Mouse (Mus musculus) thymus, adult 2 months (tissue): Measurements from ENCODE around the gene Ankrd44.

Experiments
- CTCF ChIP-seq: fragments of 200-500 bp; IDR thresholded peaks from 2 replicates; pipeline ENCODE4 v1.5.1; 2012; ENCODE audit warnings: mild to moderate bottlenecking, control low read depth, low read length, moderate library complexity, borderline replicate concordance; ENCODE audit not compliant: control insufficient read depth, poor library complexity, insufficient read depth; ENCODE audit errors: extremely low read depth
- POLR2A ChIP-seq: fragments of 200-500 bp; IDR thresholded peaks from 2 replicates; pipeline ENCODE4 v1.6.1; 2012; ENCODE audit warnings: mild to moderate bottlenecking, low read length, control low read depth, moderate library complexity; ENCODE audit not compliant: control insufficient read depth, poor library complexity, insufficient read depth; ENCODE audit errors: extremely low read depth

DNA sequence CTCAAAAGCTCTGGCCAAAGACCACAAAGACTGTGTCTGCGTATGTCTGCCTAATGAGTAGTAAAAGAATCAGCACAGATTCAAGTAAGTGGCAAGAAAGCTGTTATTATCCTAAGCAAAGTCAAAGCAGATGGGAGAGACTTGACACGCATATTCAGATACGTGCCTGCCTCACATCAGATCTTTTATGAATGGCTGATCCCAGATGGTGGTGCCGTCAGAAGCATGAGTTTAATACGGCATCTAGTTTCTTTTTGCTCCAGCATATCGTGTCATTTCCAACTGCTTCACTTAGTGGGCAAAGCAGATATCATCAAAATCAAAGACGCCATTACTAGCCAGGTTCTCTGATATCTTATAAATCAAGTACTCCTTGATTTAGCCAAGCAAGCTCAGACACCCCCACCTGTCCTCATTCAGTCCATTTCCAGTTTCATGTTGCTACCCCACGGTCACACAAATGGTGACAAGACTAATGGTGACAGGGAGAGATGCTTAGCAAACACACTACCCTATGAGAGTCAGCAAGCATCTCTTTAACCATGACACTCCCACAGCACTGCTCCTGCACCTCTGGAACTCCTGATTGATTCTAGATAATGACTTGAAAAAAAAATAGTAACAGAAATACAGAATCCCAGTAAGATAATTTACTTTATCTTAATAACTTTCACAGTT lies 218.2 kb downstream of the Ankrd44 start:
- TF ChIP-seq CTCF, result no peak
- no peak for TF ChIP-seq POLR2A
